19 mouse cellular contexts compared by ENCODE assay signal in genomic region chr3:104244373-104244772, GRCm38 (mm10).
"Had no signal": no experiment of that assay in that cellular context is flagged by ENCODE, and none has a peak within 500 bp of the region (broad histone marks: within the 10 kb centered on the region; RNA-seq: fewer than 3 reads in every experiment).

No protein-coding gene starts in this region.

- DNase-seq: kidney, adult 18-20 months; kidney, adult 9 months; kidney, postnatal 14 days; kidney, postnatal 4 days; lung, postnatal 14 days; lung, postnatal 4 days; retina, postnatal 1 day; right cerebral cortex, postnatal 25 days; spleen, adult 18-20 months; thymus, postnatal 25 days had no signal

- H3K27me3 ChIP-seq: limb, embryonic 15.5 days; liver, embryonic 12.5 days; liver, embryonic 15.5 days; lung, embryonic 15.5 days; midbrain, embryonic 12.5 days; neural tube, embryonic 13.5 days; stomach, embryonic 15.5 days had no signal

- H3K4me2 ChIP-seq: limb, embryonic 15.5 days; liver, embryonic 12.5 days; liver, embryonic 15.5 days; lung, embryonic 15.5 days; midbrain, embryonic 12.5 days; neural tube, embryonic 13.5 days; stomach, embryonic 15.5 days had no signal

- H3K9me3 ChIP-seq: limb, embryonic 15.5 days; liver, embryonic 12.5 days; liver, embryonic 15.5 days; lung, embryonic 15.5 days; neural tube, embryonic 13.5 days; stomach, embryonic 15.5 days had no signal

- H3K4me3 ChIP-seq: limb, embryonic 15.5 days; liver, embryonic 12.5 days; liver, embryonic 15.5 days; lung, embryonic 15.5 days; midbrain, embryonic 12.5 days; myocyte; neural tube, embryonic 13.5 days; stomach, embryonic 15.5 days had no signal

- ATAC-seq: liver, embryonic 12.5 days; midbrain, embryonic 16.5 days had no signal

- H3K4me1 ChIP-seq: limb, embryonic 15.5 days; liver, embryonic 12.5 days; liver, embryonic 15.5 days; lung, embryonic 15.5 days; midbrain, embryonic 12.5 days; neural tube, embryonic 13.5 days; stomach, embryonic 15.5 days had no signal

- H3K9ac ChIP-seq: limb, embryonic 15.5 days; liver, embryonic 12.5 days; liver, embryonic 15.5 days; lung, embryonic 15.5 days; midbrain, embryonic 12.5 days; neural tube, embryonic 13.5 days; stomach, embryonic 15.5 days had no signal

- H3K36me3 ChIP-seq: limb, embryonic 15.5 days; liver, embryonic 12.5 days; liver, embryonic 15.5 days; lung, embryonic 15.5 days; midbrain, embryonic 12.5 days; neural tube, embryonic 13.5 days; stomach, embryonic 15.5 days had no signal

- H3K27ac ChIP-seq: limb, embryonic 15.5 days; liver, embryonic 12.5 days; liver, embryonic 15.5 days; lung, embryonic 15.5 days; midbrain, embryonic 12.5 days; neural tube, embryonic 13.5 days; stomach, embryonic 15.5 days had no signal
